Mouse (Mus musculus) common myeloid progenitor, adult 5-6 weeks (primary cell): Measurements from ENCODE around the gene Ppp1r26. TPM values are rescaled to one million over a fixed set of nuclear protein-coding genes. Genes with fewer than 3 reads are reported as not detected.
"Not testable (repeated sequence)": the region's sequence is repeated elsewhere in the genome, so short reads cannot be mapped to it uniquely, and the experiment has no call there.

ENCODE experiments used
- ATAC-seq: replicated peaks from 2 replicates; pipeline ENCODE4 v1.8.0; 2016; ENCODE audit warnings: low read depth, mild to moderate bottlenecking, moderate TSS enrichment, inconsistent platforms; ENCODE audit not compliant: poor library complexity, severe bottlenecking
- total RNA-seq: library from RNA; stranded (forward); fragments of 200-1000, 187-1606 nt; gene quantifications from 2 replicates; pipeline ENCODE4 v1.2.3, GENCODE M21; 2017

The Ppp1r26 gene
- total RNA-seq, 1 experiment from 2014 or later: 5.0 TPM

- no peak for ATAC-seq
Measured at GRCm38 (mm10) chr2:28435401-28435800, 11.2 kb upstream of the Ppp1r26 start.

- no peak; the same call in 1 of the 2 replicates for ATAC-seq
Measured at GRCm38 (mm10) chr2:28440842-28441241, 5.8 kb upstream of the Ppp1r26 start.

GRCm38 (mm10) chr2:28445082-28445481 lies 1.5 kb upstream of the Ppp1r26 start:
- no peak for ATAC-seq

- 0 out of 2 replicates have a peak, but pooled peaks have one; percentile 10 for ATAC-seq
Measured at GRCm38 (mm10) chr2:28446181-28446514, 452 bp upstream of the Ppp1r26 start.

GRCm38 (mm10) chr2:28447315-28447670 lies 693 bp downstream of the Ppp1r26 start:
- no peak for ATAC-seq

- ATAC-seq: no peak
Measured at GRCm38 (mm10) chr2:28451663-28452062, 5.1 kb downstream of the Ppp1r26 start.

- ATAC-seq: no peak
Measured at GRCm38 (mm10) chr2:28453539-28453938, 6.9 kb downstream of the Ppp1r26 start.

- no peak for ATAC-seq
Measured at GRCm38 (mm10) chr2:28456616-28457015, 10.0 kb downstream of the Ppp1r26 start.

- ATAC-seq: no peak; the same call in 1 of the 2 replicates
Measured at GRCm38 (mm10) chr2:28463919-28464318, 17.3 kb downstream of the Ppp1r26 start.

- no peak for ATAC-seq
Measured at GRCm38 (mm10) chr2:28464919-28465318, 18.3 kb downstream of the Ppp1r26 start.

GRCm38 (mm10) chr2:28465836-28466518 lies 19.4 kb downstream of the Ppp1r26 start, which contains the start of gene 1700007K13Rik:
Gene 1700007K13Rik, minus strand, starts transcription at chr2:28466332.
- peak; percentile 64 for ATAC-seq

- peak; percentile 90 for ATAC-seq
Measured at GRCm38 (mm10) chr2:28467860-28468485, 21.4 kb downstream of the Ppp1r26 start, which contains the start of gene Mrps2. Gene Mrps2, plus strand, starts transcription at chr2:28468066.

GRCm38 (mm10) chr2:28468486-28469225 lies 22.1 kb downstream of the Ppp1r26 start:
- ATAC-seq: no peak

GRCm38 (mm10) chr2:28469461-28469860 lies 22.9 kb downstream of the Ppp1r26 start:
- no peak for ATAC-seq

- ATAC-seq: no peak
Measured at GRCm38 (mm10) chr2:28470591-28470990, 24.0 kb downstream of the Ppp1r26 start.

- ATAC-seq: not testable (repeated sequence)
Measured at GRCm38 (mm10) chr2:28472011-28472410, 25.4 kb downstream of the Ppp1r26 start.

- ATAC-seq: not testable (repeated sequence)
Measured at GRCm38 (mm10) chr2:28477993-28478392, 31.4 kb downstream of the Ppp1r26 start.

- no peak for ATAC-seq
Measured at GRCm38 (mm10) chr2:28479208-28480204, 32.9 kb downstream of the Ppp1r26 start.

GRCm38 (mm10) chr2:28483861-28484260 lies 37.3 kb downstream of the Ppp1r26 start:
- no peak for ATAC-seq

GRCm38 (mm10) chr2:28494521-28494920 lies 47.9 kb downstream of the Ppp1r26 start:
- no peak for ATAC-seq
